Mouse (Mus musculus) cerebellum, adult 9-10 months (tissue): Measurements from ENCODE around the gene Cdk17.
A peak's percentile ranks its signal among the peaks of the same experiment; 100 is the strongest.

Source experiments
- DNase-seq: peaks from one replicate; pipeline ENCODE4 v3.0.0; 2022

The Cdk17 gene

GRCm38 (mm10) chr10:93265833-93266232 is 105.2 kb downstream of the Cdk17 start:
- no peak for DNase-seq

DNA sequence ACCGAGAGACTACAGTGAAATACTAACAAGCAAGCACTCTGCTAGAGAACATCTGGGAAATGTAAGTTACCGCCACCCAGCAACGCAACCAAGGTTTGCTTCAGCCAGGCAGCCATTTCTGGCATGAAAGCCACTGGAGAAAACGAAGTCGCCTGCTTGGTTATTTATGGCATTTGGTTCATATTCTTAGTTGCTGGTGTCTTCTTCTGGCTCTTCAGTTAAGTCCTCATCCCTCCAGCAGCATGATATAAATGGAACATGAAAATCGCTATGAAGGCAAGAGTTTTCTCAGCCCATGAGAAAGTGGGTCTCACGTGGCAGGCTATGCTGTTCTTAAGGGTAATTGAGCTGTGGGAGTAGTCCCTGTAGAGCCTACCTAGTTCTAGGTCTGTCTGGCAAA is 105.8 kb downstream of the Cdk17 start:
- DNase-seq = no peak

- DNase-seq = peak; percentile 57
Measured at GRCm38 (mm10) chr10:93267509-93267908, 106.8 kb downstream of the Cdk17 start.

- DNase-seq = no peak
Measured at GRCm38 (mm10) chr10:93268339-93268738, 107.7 kb downstream of the Cdk17 start.

DNA sequence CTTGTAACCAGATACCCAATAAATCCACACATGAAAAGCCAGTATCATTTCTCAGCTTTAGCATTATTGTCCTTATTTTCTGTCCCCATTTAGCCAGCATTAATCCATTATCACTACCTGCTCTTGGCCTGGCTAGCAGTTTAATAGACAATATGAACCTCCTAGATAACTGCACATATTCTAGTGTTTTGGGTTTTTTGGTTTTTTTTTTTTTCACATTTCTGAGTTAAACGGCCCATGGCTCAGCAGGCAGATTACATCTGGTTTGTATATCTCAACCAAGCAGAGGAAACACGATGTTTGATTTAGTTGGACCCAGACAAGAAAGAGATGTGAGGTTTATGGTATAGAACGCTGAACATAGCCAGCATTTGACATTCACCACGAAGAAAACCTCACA is 109.1 kb downstream of the Cdk17 start:
- DNase-seq = no peak

- no peak for DNase-seq
Measured at GRCm38 (mm10) chr10:93270889-93271460, 110.3 kb downstream of the Cdk17 start.

DNA sequence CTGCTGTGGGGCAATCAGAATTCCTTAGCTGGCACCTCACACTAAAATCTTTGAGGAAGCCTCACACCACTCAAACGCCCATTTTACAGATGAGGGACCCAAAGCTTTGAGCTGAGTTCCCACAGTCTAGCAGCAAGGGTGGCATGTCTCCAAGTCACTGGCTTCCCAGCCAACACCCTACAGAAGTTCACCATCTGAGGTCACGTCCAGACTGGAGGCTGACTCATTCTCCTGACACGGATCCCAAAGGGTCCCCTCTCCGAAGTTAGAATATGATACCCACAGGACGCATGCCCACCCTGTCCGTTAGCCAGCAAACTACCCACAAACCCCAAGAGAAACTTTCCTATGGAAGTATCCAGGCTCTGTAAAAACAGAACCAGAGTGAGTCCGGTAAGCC is 111.2 kb downstream of the Cdk17 start:
- DNase-seq = no peak

DNA sequence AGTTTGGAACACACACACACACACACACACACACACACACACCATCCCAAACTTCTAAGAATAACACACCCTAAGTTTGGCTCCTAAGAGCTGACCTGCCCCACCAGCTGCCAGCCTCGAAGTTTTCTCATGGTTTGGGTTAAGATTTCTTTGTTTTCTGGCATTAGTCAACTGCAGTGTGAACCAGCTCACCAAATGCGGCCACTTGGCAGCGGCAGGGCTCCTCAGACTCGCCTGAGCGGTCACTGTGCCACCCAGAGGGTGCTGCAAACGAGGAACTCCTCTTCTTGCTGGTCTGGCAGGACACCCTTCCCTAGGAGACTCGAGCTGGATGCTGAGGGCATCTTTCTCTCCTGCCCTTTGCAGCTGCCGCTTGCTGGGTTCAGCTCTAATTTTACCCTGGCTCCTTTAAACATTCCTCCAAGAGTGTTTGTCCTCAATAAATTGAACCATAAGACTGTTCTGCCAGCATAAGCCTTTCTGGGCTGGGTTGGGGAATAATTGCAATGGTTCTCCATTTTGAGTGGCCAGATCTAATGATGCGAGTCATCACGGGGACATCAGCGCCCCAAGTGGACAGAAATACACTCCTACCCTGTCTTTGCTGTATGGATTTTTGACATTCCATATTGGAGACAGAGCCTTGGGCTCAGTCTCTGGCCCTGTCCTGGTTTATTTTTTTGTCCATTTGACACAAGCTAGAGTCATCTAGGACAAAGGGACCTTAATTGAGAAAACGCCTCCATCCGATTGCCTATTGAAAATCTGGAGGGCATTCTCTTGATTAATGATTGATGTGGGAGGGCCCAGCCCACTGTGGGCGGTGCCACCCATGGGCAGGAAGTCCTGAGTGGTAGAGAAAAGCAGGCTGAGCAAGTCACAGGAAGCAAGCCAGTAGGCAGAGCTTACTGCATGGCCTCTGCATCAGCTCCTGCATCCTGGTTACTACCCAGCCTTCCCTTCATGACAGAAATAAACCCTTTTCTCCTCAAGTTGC is 112.6 kb downstream of the Cdk17 start:
- DNase-seq = no peak

GRCm38 (mm10) chr10:93274277-93274696 is 113.6 kb downstream of the Cdk17 start:
- DNase-seq = peak; percentile 51

- peak; percentile 97 for DNase-seq
Measured at GRCm38 (mm10) chr10:93275212-93276136, 114.8 kb downstream of the Cdk17 start.

- DNase-seq = peak; percentile 96
Measured at GRCm38 (mm10) chr10:93276349-93276763, 115.7 kb downstream of the Cdk17 start.

DNA sequence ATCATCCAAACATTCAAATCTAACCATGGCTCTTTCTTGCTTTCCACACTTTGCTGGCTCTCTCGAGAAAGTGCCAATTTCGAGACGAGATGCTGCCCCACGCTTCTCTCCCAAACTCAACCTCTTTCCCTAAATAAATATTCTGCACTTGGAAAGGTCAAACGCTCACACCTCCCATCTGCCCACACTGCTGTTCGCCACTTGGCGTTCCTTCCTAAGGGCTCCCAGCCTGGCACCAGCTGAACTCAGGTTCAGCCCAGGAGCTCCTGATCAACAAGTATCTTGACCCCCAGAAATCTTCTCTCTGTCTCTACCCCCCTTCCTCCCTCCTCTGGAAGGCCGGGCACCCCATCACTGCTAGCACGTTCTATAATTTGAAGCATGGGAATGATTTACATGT is 116.2 kb downstream of the Cdk17 start:
- DNase-seq = peak; percentile 83

- DNase-seq = no peak
Measured at GRCm38 (mm10) chr10:93278361-93278760, 117.7 kb downstream of the Cdk17 start.

DNA sequence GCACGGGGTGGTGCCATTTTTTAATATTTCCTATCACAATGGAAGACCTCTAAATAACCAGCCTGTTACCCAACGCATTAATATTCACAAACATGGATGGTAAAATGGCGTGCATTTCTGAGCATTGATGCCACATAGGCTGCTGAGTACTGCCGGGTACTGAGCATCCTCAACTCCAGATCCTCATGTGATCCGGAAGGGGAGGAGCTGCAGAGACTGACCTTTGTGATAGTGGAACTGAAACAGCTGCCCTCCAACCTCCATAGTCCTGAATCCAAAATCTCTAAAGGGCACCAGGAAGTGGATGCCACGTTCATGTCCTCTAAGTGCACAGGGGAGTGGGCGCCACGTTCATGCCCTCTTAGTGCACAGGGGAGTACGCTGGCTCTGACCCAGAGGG is 118.4 kb downstream of the Cdk17 start:
- no peak for DNase-seq

- no peak for DNase-seq
Measured at GRCm38 (mm10) chr10:93280586-93280985, 119.9 kb downstream of the Cdk17 start.

- no peak for DNase-seq
Measured at GRCm38 (mm10) chr10:93281092-93281491, 120.4 kb downstream of the Cdk17 start.

- peak; percentile 72 for DNase-seq
Measured at GRCm38 (mm10) chr10:93282526-93282964, 121.9 kb downstream of the Cdk17 start.

GRCm38 (mm10) chr10:93283258-93283657 is 122.6 kb downstream of the Cdk17 start:
- DNase-seq = peak; percentile 44

GRCm38 (mm10) chr10:93285489-93285888 is 124.8 kb downstream of the Cdk17 start:
- no peak for DNase-seq

- no peak for DNase-seq
Measured at GRCm38 (mm10) chr10:93287551-93288145, 127.0 kb downstream of the Cdk17 start.

- DNase-seq = peak; percentile 11
Measured at GRCm38 (mm10) chr10:93288336-93288735, 127.7 kb downstream of the Cdk17 start.

DNA sequence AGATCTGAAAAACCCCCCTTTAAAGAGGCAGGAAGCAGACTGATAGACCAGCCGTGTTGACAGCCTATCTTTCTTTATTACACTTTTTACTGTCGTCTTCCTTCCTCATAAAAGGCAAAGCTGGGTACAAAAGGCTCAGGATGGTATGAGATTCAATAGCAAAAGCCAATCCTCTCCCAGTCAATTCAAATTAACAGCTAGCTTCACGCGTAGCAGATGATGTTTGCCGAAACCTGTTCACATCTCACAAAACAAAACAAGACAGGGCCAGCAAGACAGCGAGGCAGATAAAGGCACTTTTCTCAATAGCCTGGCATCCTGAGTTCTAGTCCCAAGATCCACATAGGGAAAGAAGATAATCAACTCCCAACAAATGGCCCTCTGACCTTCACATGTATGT is 128.7 kb downstream of the Cdk17 start:
- no peak for DNase-seq
